10 mouse cellular contexts compared by ENCODE assay signal in genomic region chr17:6808521-6809165, GRCm38 (mm10). TPM values are rescaled to one million over a fixed set of nuclear protein-coding genes. Genes with fewer than 3 reads are reported as not detected.
DNase-seq lines count a peak whose midpoint lies in the region; ATAC-seq and TF ChIP-seq lines count a peak whose summit lies in the region.
"Had no signal": no experiment of that assay in that cellular context is flagged by ENCODE, and none has a peak within 500 bp of the region (broad histone marks: within the 10 kb centered on the region; RNA-seq: fewer than 3 reads in every experiment).

No protein-coding gene starts in this region.

- no peak for DNase-seq in frontal cortex, postnatal 14 days (ENCODE audit: low spot score in 2 of 2)
- peak; percentile 57 to 73 for DNase-seq in lung, adult 18-20 months
- no peak for DNase-seq in lung, postnatal 4 days
- DNase-seq in forebrain, postnatal 0 days = peak; percentile 29
- no peak for DNase-seq in MN1 (ENCODE audit: low spot score)
- DNase-seq in midbrain, embryonic 10.5 days (ENCODE audit: low spot score) = no peak

- H3K27me3 ChIP-seq in forebrain, postnatal 0 days (ENCODE audit: insufficient read depth, low read length) = no peaks in the 10 kb centered on the region
- no peaks in the 10 kb centered on the region for H3K27me3 ChIP-seq in stomach, embryonic 15.5 days (replicated peaks)
- H3K27me3 ChIP-seq in midbrain, embryonic 10.5 days (ENCODE audit: low read depth, poor library complexity, severe bottlenecking) = no peaks in the 10 kb centered on the region

- H3K9me3 ChIP-seq in forebrain, postnatal 0 days (ENCODE audit: low read length) = no peaks in the 10 kb centered on the region
- no peaks in the 10 kb centered on the region for H3K9me3 ChIP-seq in stomach, embryonic 15.5 days
- no peaks in the 10 kb centered on the region for H3K9me3 ChIP-seq in midbrain, embryonic 10.5 days (replicated peaks)

- H3K27ac ChIP-seq in forebrain, postnatal 0 days (ENCODE audit: low read depth, low read length) = peak overlapping the region; percentile 23; the same call in 1 of the 2 replicates
- peak overlapping the region; percentile 87 for H3K27ac ChIP-seq in stomach, embryonic 15.5 days
- no peak overlapping the region for H3K27ac ChIP-seq in midbrain, embryonic 10.5 days (replicated peaks)

- TF ChIP-seq CTCF in forebrain, postnatal 0 days (IDR thresholded peaks at IDR 0.05; ENCODE audit: low read depth) = no peak

- no peaks in the 10 kb centered on the region for H3K4me1 ChIP-seq in forebrain, postnatal 0 days (ENCODE audit: insufficient read depth)
- peaks cover 4% of the 10 kb centered on the region; the same call in 1 of the 2 replicates for H3K4me1 ChIP-seq in stomach, embryonic 15.5 days
- H3K4me1 ChIP-seq in midbrain, embryonic 10.5 days = peaks cover 33% of the 10 kb centered on the region

- no peaks in the 10 kb centered on the region for H3K36me3 ChIP-seq in forebrain, postnatal 0 days (ENCODE audit: insufficient read depth)
- H3K36me3 ChIP-seq in stomach, embryonic 15.5 days = no peaks in the 10 kb centered on the region
- no peaks in the 10 kb centered on the region for H3K36me3 ChIP-seq in midbrain, embryonic 10.5 days

- H3K4me2 ChIP-seq in forebrain, postnatal 0 days (ENCODE audit: low read depth) = no peak overlapping the region
- peak overlapping the region; percentile 22; the same call in 1 of the 2 replicates for H3K4me2 ChIP-seq in stomach, embryonic 15.5 days
- H3K4me2 ChIP-seq: liver, embryonic 11.5 days; midbrain, embryonic 11.5 days had no signal

- WGBS in forebrain, postnatal 0 days = 42% methylated on average over 8 of the region's 8 CpGs
- WGBS in stomach, embryonic 15.5 days = 67% methylated on average over 8 of the region's 8 CpGs
- 52% methylated on average over 8 of the region's 8 CpGs for WGBS in midbrain, embryonic 10.5 days

- ATAC-seq in frontal cortex, adult (ENCODE audit: low TSS enrichment) = peak; percentile 47; the same call in 1 of the 2 replicates
- ATAC-seq in forebrain, postnatal 0 days = peak; percentile 56
- ATAC-seq in stomach, embryonic 15.5 days (ENCODE audit: insufficient read depth, low FRiP score, low read depth) = no peak

- no peak overlapping the region for H3K9ac ChIP-seq in forebrain, postnatal 0 days
- H3K9ac ChIP-seq in stomach, embryonic 15.5 days = no peak overlapping the region

- no peak overlapping the region for H3K4me3 ChIP-seq in forebrain, postnatal 0 days (ENCODE audit: low read depth, low read length)
- no peak overlapping the region for H3K4me3 ChIP-seq in stomach, embryonic 15.5 days (replicated peaks)
- no peak overlapping the region for H3K4me3 ChIP-seq in midbrain, embryonic 10.5 days

RNA-seq across cellular contexts. Expression of gene Ezr, which starts 26.1 kb away (rescaled TPM):
- 37.8 and 45.4 TPM in 2 replicates for total RNA-seq in forebrain, postnatal 0 days (2014; rRNA removed)
- polyA plus RNA-seq in forebrain, postnatal 0 days (2015; fragmentation: Nextera tagmentation; extraction: Ambion mirVana) = 51.6 and 60.2 TPM in 2 replicates
- polyA plus RNA-seq in stomach, embryonic 15.5 days (2015; fragmentation: Nextera tagmentation; extraction: Ambion mirVana) = 223 and 228 TPM in 2 replicates
- 54.9 and 56.7 TPM in 2 replicates for polyA plus RNA-seq in midbrain, embryonic 10.5 days (2016; fragmentation: Nextera tagmentation; extraction: Ambion mirVana)

Comparison
In these comparisons a context has a peak if more than half of its experiments do, and no peak if none do; other contexts are left out.
1. DNase-seq: peak in lung, adult 18-20 months (2 of 2) and forebrain, postnatal 0 days (single experiment); none in frontal cortex, postnatal 14 days (0 of 2), lung, postnatal 4 days (0 of 2), MN1 (single experiment) and midbrain, embryonic 10.5 days (single experiment).